Mouse (Mus musculus) thymus, adult 2 months (tissue): Measurements from ENCODE around the gene Rras.

ENCODE experiments used
- CTCF ChIP-seq: fragments of 200-500 bp; IDR thresholded peaks from 2 replicates; pipeline ENCODE4 v1.5.1; 2012; ENCODE audit warnings: mild to moderate bottlenecking, control low read depth, low read length, moderate library complexity, borderline replicate concordance; ENCODE audit not compliant: control insufficient read depth, poor library complexity, insufficient read depth; ENCODE audit errors: extremely low read depth
- POLR2A ChIP-seq: fragments of 200-500 bp; IDR thresholded peaks from 2 replicates; pipeline ENCODE4 v1.6.1; 2012; ENCODE audit warnings: mild to moderate bottlenecking, low read length, control low read depth, moderate library complexity; ENCODE audit not compliant: control insufficient read depth, poor library complexity, insufficient read depth; ENCODE audit errors: extremely low read depth

GRCm38 (mm10) chr7:45033722-45034359 is 16.1 kb downstream of the Rras start:
- TF ChIP-seq CTCF (no peak), POLR2A (no peak)
